Mouse (Mus musculus) lung, embryonic 15.5 days (tissue): ENCODE measurements at regions not wholly inside any gene's neighbourhood (a gene's known extent, or its start where the extent isn't known, plus 50 kb on each side); places are given as distances from the start of the nearest gene placed in this dataset.

Experiments used
- ATAC-seq: fragments of 200-750 bp; cut with Nextera tagmentation; 2 replicates; pipeline ENCODE4 v1.8.0; 2017; ENCODE audit warnings: moderate number of reproducible peaks, borderline replicate concordance; ENCODE audit not compliant: low FRiP score, low TSS enrichment; ENCODE audit errors: extremely low read depth
- H3K27ac ChIP-seq: fragments of 300-500 bp; sonication (generic); 2 replicates; pipeline ENCODE4 v1.5.1; 2015; ENCODE audit warnings: moderate library complexity, mild to moderate bottlenecking, inconsistent platforms
- H3K27me3 ChIP-seq: fragments of 300-500 bp; sonication (generic); 2 replicates; pipeline ENCODE4 v1.6.1; 2015; ENCODE audit warnings: inconsistent platforms
- H3K36me3 ChIP-seq: fragments of 300-500 bp; sonication (generic); 2 replicates; pipeline ENCODE4 v1.6.1; 2015; ENCODE audit warnings: inconsistent platforms
- H3K4me1 ChIP-seq: fragments of 300-500 bp; sonication (generic); 2 replicates; pipeline ENCODE4 v1.6.1; 2015; ENCODE audit warnings: inconsistent platforms
- H3K4me2 ChIP-seq: fragments of 300-500 bp; sonication (generic); 2 replicates; pipeline ENCODE4 v1.6.1; 2015; ENCODE audit warnings: inconsistent platforms, mild to moderate bottlenecking, moderate library complexity
- H3K4me3 ChIP-seq: fragments of 300-500 bp; sonication (generic); 2 replicates; pipeline ENCODE4 v1.5.1; 2015; ENCODE audit warnings: mild to moderate bottlenecking, inconsistent platforms
- H3K9ac ChIP-seq: fragments of 300-500 bp; sonication (generic); 2 replicates; pipeline ENCODE4 v1.6.1; 2015; ENCODE audit warnings: inconsistent platforms
- H3K9me3 ChIP-seq: fragments of 300-500 bp; sonication (generic); 2 replicates; pipeline ENCODE4 v1.6.1; 2016; ENCODE audit warnings: inconsistent platforms
- WGBS: fragments of 180-500 bp; shearing (Covaris S2); methylation state at CpG from one replicate; pipeline ENCODE4 v1.1.7; 2015; 5-methylcytosine and 5-hydroxymethylcytosine counted together

- Histone ChIP-seq H3K4me3 (no peak overlapping the region), H3K9me3 (no peaks in the 10 kb centered on the region), H3K9ac (no peak overlapping the region), H3K4me1 (peaks cover 20% of the 10 kb centered on the region), H3K27me3 (peaks cover 4% of the 10 kb centered on the region; the same call in 1 of the 2 replicates), H3K4me2 (no peak overlapping the region), H3K36me3 (no peaks in the 10 kb centered on the region), H3K27ac (no peak overlapping the region)
- ATAC-seq: no peak
- 96% methylated on average over 12 of the region's 12 CpGs for WGBS
Observed at GRCm38 (mm10) chr6:100423636-100424035, 136.4 kb upstream of the Rybp start.

GRCm38 (mm10) chr6:100422603-100423002 is 135.3 kb upstream of the Rybp start:
- ATAC-seq: no peak
- Histone ChIP-seq H3K27me3 (peaks cover 4% of the 10 kb centered on the region; the same call in 1 of the 2 replicates), H3K36me3 (no peaks in the 10 kb centered on the region), H3K9me3 (no peaks in the 10 kb centered on the region), H3K4me2 (no peak overlapping the region), H3K9ac (no peak overlapping the region), H3K27ac (no peak overlapping the region), H3K4me3 (no peak overlapping the region), H3K4me1 (peaks cover 20% of the 10 kb centered on the region)
- 80% methylated on average over 6 of the region's 6 CpGs for WGBS

GRCm38 (mm10) chr6:100421706-100422578 is 134.7 kb upstream of the Rybp start:
- H3K9me3 ChIP-seq: no peaks in the 10 kb centered on the region
- ATAC-seq: no peak
- H3K36me3 ChIP-seq: no peaks in the 10 kb centered on the region
- 40% methylated on average over 24 of the region's 24 CpGs for WGBS
- H3K27ac ChIP-seq: no peak overlapping the region
- no peak overlapping the region for H3K4me3 ChIP-seq
- H3K27me3 ChIP-seq: peaks cover 4% of the 10 kb centered on the region; the same call in 1 of the 2 replicates
- H3K4me1 ChIP-seq: peaks cover 20% of the 10 kb centered on the region
- H3K4me2 ChIP-seq: no peak overlapping the region
- no peak overlapping the region for H3K9ac ChIP-seq

DNA sequence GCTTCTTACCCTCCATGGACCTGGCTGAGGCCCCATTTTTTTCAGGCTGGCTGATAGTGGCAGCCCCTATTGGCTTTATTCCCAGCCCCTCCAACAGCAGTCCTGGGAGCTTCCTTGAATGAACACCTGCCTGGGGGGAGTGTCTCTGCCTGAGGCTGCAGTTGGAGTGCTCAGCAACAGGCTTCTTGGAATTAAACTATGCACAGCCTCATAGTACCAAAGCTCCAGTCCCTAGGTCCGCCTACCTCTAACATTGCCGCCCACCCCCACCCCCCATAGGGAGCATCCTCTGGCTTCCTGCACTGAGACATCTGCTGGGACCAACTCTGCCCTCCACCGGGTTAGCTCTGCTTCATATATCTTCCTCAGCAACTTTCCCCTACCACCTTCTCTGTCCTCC is 133.3 kb upstream of the Rybp start:
- Histone ChIP-seq H3K4me2 (no peak overlapping the region), H3K4me1 (peaks cover 22% of the 10 kb centered on the region), H3K27me3 (peaks cover 4% of the 10 kb centered on the region; the same call in 1 of the 2 replicates), H3K4me3 (no peak overlapping the region), H3K36me3 (no peaks in the 10 kb centered on the region), H3K9me3 (no peaks in the 10 kb centered on the region), H3K9ac (no peak overlapping the region), H3K27ac (peak overlapping the region; percentile 31; the same call in 1 of the 2 replicates)
- no peak for ATAC-seq
- WGBS: 60% methylated on average over 3 of the region's 3 CpGs

- peaks cover 4% of the 10 kb centered on the region; the same call in 1 of the 2 replicates for H3K27me3 ChIP-seq
- no peak overlapping the region for H3K4me2 ChIP-seq
- ATAC-seq: no peak
- H3K4me1 ChIP-seq: peaks cover 20% of the 10 kb centered on the region
- H3K9me3 ChIP-seq: no peaks in the 10 kb centered on the region
- H3K9ac ChIP-seq: no peak overlapping the region
- no peak overlapping the region for H3K4me3 ChIP-seq
- 60% methylated on average over 7 of the region's 7 CpGs for WGBS
- no peaks in the 10 kb centered on the region for H3K36me3 ChIP-seq
- H3K27ac ChIP-seq: peak overlapping the region; percentile 33; the same call in 1 of the 2 replicates
Observed at GRCm38 (mm10) chr6:100419782-100420540, 132.7 kb upstream of the Rybp start.

DNA sequence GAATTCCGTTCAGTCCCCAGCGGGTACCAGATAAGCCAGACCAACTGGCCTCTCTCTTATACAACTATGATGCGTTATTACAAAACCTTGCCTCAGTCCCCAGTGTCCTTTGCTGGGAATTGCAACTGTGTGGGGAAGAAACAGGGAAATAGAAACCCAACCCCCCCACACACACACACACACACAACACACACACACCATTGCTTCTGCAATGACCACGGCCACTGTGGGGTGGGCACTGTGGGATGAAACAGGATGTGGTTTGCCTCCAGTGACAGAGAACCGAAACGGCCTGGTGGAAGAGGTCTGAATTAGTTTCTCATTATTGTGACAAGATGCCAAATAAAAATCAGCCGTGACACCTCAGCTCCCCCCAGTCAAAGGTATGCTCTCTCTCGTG is 128.8 kb upstream of the Rybp start:
- H3K4me3 ChIP-seq: no peak overlapping the region
- WGBS: 53% methylated on average over 8 of the region's 8 CpGs
- H3K4me2 ChIP-seq: no peak overlapping the region
- H3K27me3 ChIP-seq: no peaks in the 10 kb centered on the region
- peak overlapping the region; percentile 26 for H3K27ac ChIP-seq
- H3K36me3 ChIP-seq: no peaks in the 10 kb centered on the region
- no peak overlapping the region for H3K9ac ChIP-seq
- ATAC-seq: no peak
- no peaks in the 10 kb centered on the region for H3K9me3 ChIP-seq
- peaks cover 9% of the 10 kb centered on the region; the same call in 1 of the 2 replicates for H3K4me1 ChIP-seq

DNA sequence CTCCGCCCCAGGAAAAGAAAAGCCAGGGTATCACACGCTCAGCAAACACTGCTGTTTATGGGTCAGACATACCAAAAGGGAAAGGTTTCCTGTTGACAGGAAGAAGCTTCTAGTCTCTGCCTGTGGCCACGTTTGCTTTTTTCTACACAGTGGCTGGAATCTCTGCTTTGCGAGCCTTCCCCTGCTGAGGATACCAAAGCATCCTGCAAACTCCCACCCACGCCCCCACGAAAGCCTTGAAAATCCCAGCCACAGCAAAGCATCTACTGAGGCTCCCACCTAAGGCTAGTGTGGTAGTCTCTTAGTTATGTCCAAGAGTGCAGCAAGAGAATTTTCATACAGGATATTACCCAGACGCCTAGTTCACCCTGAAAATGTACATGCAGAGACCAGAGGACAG is 128.2 kb upstream of the Rybp start:
- ATAC-seq: no peak
- WGBS: 46% methylated on average over 7 of the region's 7 CpGs
- H3K27me3 ChIP-seq: no peaks in the 10 kb centered on the region
- peaks cover 6% of the 10 kb centered on the region; the same call in 1 of the 2 replicates for H3K4me1 ChIP-seq
- no peak overlapping the region for H3K4me3 ChIP-seq
- peak overlapping the region; percentile 29 for H3K27ac ChIP-seq
- H3K4me2 ChIP-seq: no peak overlapping the region
- no peak overlapping the region for H3K9ac ChIP-seq
- no peaks in the 10 kb centered on the region for H3K9me3 ChIP-seq
- no peaks in the 10 kb centered on the region for H3K36me3 ChIP-seq

DNA sequence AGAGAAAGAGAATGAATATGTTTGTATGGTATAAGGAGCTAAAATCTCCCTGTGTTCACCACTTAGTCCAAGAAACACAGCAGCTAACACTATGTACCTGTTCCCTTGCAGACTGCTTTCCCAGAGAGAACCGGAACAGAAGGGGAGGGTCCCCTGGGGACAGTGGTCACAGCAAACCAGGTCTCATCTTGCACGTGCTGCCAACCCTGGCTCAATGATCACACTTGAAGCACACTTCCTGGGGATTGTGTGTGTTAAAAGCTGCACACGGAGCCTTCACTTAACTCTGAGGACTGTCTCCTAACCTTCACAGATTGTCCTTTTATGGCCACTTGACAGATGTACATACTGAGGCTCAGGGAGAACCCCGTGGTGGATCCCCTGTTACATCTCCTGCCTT is 127.6 kb upstream of the Rybp start:
- WGBS: 56% methylated on average over 4 of the region's 4 CpGs
- Histone ChIP-seq H3K9ac (no peak overlapping the region), H3K36me3 (no peaks in the 10 kb centered on the region), H3K4me3 (no peak overlapping the region), H3K27me3 (no peaks in the 10 kb centered on the region), H3K4me2 (no peak overlapping the region), H3K4me1 (0 out of 2 replicates have a peak, but pooled peaks cover 3% of the 10 kb centered on the region), H3K27ac (peak overlapping the region; percentile 29; the same call in 1 of the 2 replicates), H3K9me3 (no peaks in the 10 kb centered on the region)
- ATAC-seq: no peak

DNA sequence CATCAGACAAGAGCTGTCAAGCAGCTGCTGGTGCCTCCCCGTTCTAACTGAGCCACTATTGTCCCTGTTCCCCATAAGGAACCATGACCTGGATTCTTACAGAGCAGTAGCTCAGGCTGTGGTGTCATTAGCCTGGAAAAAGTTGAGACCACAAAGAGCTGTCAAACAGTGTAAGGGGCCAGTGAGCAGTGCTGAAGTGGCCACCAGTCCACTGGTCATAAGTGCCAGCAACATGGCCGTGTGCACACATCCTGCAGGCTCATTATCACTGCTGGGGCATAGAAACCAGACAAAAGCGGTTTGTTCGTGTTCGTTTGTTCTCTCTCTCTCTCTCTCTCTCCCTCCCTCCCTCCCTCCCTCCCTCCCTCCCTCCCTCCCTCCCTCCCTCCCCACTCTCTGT is 125.2 kb upstream of the Rybp start:
- Histone ChIP-seq H3K4me3 (no peak overlapping the region), H3K9me3 (no peaks in the 10 kb centered on the region), H3K4me2 (no peak overlapping the region), H3K27me3 (no peaks in the 10 kb centered on the region), H3K36me3 (no peaks in the 10 kb centered on the region), H3K4me1 (0 out of 2 replicates have a peak, but pooled peaks cover 3% of the 10 kb centered on the region), H3K27ac (no peak overlapping the region), H3K9ac (no peak overlapping the region)
- WGBS: 26% methylated on average over 5 of the region's 5 CpGs
- ATAC-seq: no peak

GRCm38 (mm10) chr6:100411968-100412367 is 124.7 kb upstream of the Rybp start:
- Histone ChIP-seq H3K9me3 (no peaks in the 10 kb centered on the region), H3K27ac (no peak overlapping the region), H3K9ac (no peak overlapping the region), H3K36me3 (no peaks in the 10 kb centered on the region), H3K4me3 (no peak overlapping the region), H3K4me1 (0 out of 2 replicates have a peak, but pooled peaks cover 3% of the 10 kb centered on the region), H3K27me3 (no peaks in the 10 kb centered on the region), H3K4me2 (no peak overlapping the region)
- ATAC-seq: no peak
- 58% methylated on average over 4 of the region's 4 CpGs for WGBS

DNA sequence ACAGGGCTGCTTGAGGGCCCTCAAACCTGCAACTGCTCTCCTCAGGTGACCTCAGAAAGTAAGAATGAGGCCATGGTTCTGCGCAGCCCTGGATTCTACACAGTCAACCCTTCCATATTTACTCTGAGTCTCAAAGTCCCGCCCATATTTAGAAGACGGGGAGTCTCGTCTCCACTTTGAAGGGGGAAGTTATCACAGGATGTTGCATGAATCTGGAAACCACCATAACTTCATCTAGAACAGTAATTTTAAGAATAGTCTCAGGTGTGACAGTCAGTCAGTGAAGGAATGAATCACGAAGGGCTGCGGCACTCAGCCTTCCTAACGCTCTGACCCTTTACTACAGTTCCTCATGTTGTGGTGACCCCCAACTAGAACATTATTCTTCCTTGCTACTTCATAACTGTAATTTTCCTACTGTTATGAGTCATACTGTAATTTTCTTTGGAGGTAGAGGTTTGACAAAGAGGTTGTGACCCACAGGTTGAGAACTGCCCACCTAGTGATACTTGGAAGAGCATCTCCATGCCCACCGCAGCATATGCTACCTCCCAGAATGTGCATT is 122.9 kb upstream of the Rybp start:
- Histone ChIP-seq H3K4me1 (no peaks in the 10 kb centered on the region), H3K4me3 (no peak overlapping the region), H3K9me3 (no peaks in the 10 kb centered on the region), H3K4me2 (no peak overlapping the region), H3K9ac (no peak overlapping the region), H3K27ac (no peak overlapping the region), H3K27me3 (no peaks in the 10 kb centered on the region), H3K36me3 (no peaks in the 10 kb centered on the region)
- ATAC-seq: no peak
- 92% methylated on average over 8 of the region's 8 CpGs for WGBS
